Mouse (Mus musculus): ENCODE data around the gene Stx1b. TPM values are rescaled to one million over a fixed set of nuclear protein-coding genes. Genes with fewer than 3 reads are reported as not detected.
A peak's percentile ranks its signal among the peaks of the same experiment; 100 is the strongest.
"Not testable (repeated sequence)": the region's sequence is repeated elsewhere in the genome, so short reads cannot be mapped to it uniquely, and the experiment has no call there.

Gene Stx1b
- polyA plus RNA-seq, 1 experiment from 2014 or later = 72.5 TPM

- 91% methylated on average over 13 of the region's 13 CpGs for WGBS
- Histone ChIP-seq H3K4me2 (no peak overlapping the region), H3K9me3 (no peaks in the 10 kb centered on the region), H3K4me3 (no peak overlapping the region), H3K27me3 (no peaks in the 10 kb centered on the region), H3K27ac (replicated peaks) (no peak overlapping the region), H3K4me1 (replicated peaks) (no peaks in the 10 kb centered on the region), H3K9ac (no peak overlapping the region), H3K36me3 (peaks cover 58% of the 10 kb centered on the region)
- ATAC-seq (ENCODE audit: low FRiP score, low read depth) = no peak
These were observed 25.1 kb downstream of the Stx1b start for GRCm38 (mm10) chr7:127799211-127799610.

- H3K4me3 ChIP-seq = no peak overlapping the region
- no peaks in the 10 kb centered on the region for H3K27me3 ChIP-seq
- H3K27ac ChIP-seq (replicated peaks) = no peak overlapping the region
- H3K36me3 ChIP-seq = peaks cover 64% of the 10 kb centered on the region
- H3K9ac ChIP-seq = no peak overlapping the region
- H3K4me2 ChIP-seq = no peak overlapping the region
- no peaks in the 10 kb centered on the region for H3K4me1 ChIP-seq (replicated peaks)
- 86% methylated on average over 4 of the region's 4 CpGs for WGBS
- no peak for ATAC-seq (ENCODE audit: low FRiP score, low read depth)
- H3K9me3 ChIP-seq = no peaks in the 10 kb centered on the region
These were observed 25.8 kb downstream of the Stx1b start for GRCm38 (mm10) chr7:127798591-127798990.

- H3K27me3 ChIP-seq = no peaks in the 10 kb centered on the region
- no peak overlapping the region for H3K27ac ChIP-seq (replicated peaks)
- 92% methylated on average over 23 of the region's 23 CpGs for WGBS
- H3K9me3 ChIP-seq = no peaks in the 10 kb centered on the region
- H3K9ac ChIP-seq = no peak overlapping the region
- peaks cover 78% of the 10 kb centered on the region for H3K36me3 ChIP-seq
- H3K4me2 ChIP-seq = no peak overlapping the region
- H3K4me1 ChIP-seq (replicated peaks) = no peaks in the 10 kb centered on the region
- no peak overlapping the region for H3K4me3 ChIP-seq
- ATAC-seq (ENCODE audit: low FRiP score, low read depth) = no peak
These were observed 27.1 kb downstream of the Stx1b start for GRCm38 (mm10) chr7:127797076-127797845.

- Histone ChIP-seq H3K27ac (replicated peaks) (no peak within 1 kb of the TSS), H3K4me3 (no peak within 1 kb of the TSS), H3K27me3 (no peaks in the 10 kb centered on the region), H3K4me1 (replicated peaks) (no peaks in the 10 kb centered on the region), H3K4me2 (no peak within 1 kb of the TSS), H3K9me3 (no peaks in the 10 kb centered on the region), H3K9ac (no peak within 1 kb of the TSS), H3K36me3 (peaks cover 93% of the 10 kb centered on the region)
- 93% methylated on average over 7 of the region's 7 CpGs for WGBS
- ATAC-seq (ENCODE audit: low FRiP score, low read depth) = no peak
These were observed 39.0 kb downstream of the Stx1b start, which contains the start of gene Gm49388 for GRCm38 (mm10) chr7:127785308-127785707. Gene Gm49388, plus strand, starts transcription at chr7:127785608.

GRCm38 (mm10) chr7:127778350-127778749 lies 46.0 kb downstream of the Stx1b start:
- no peak for ATAC-seq (ENCODE audit: low FRiP score, low read depth)
- Histone ChIP-seq H3K4me1 (replicated peaks) (peaks cover 22% of the 10 kb centered on the region), H3K4me3 (peak overlapping the region; percentile 92), H3K9me3 (no peaks in the 10 kb centered on the region), H3K36me3 (peaks cover 43% of the 10 kb centered on the region), H3K27ac (replicated peaks) (peak overlapping the region; percentile 96; the same call in 1 of the 2 replicates), H3K27me3 (no peaks in the 10 kb centered on the region), H3K9ac (peak overlapping the region; percentile 91), H3K4me2 (peak overlapping the region; percentile 69)
- 79% methylated on average over 4 of the region's 4 CpGs for WGBS

GRCm38 (mm10) chr7:127777474-127778266 lies 46.7 kb downstream of the Stx1b start:
- 3% methylated on average over 41 of the region's 66 CpGs for WGBS
- ATAC-seq (ENCODE audit: low FRiP score, low read depth) = peak; percentile 29
- Histone ChIP-seq H3K27me3 (no peaks in the 10 kb centered on the region), H3K36me3 (peaks cover 40% of the 10 kb centered on the region), H3K4me3 (peak overlapping the region; percentile 92), H3K27ac (replicated peaks) (peak overlapping the region; percentile 96), H3K9ac (peak overlapping the region; percentile 91), H3K4me1 (replicated peaks) (peaks cover 22% of the 10 kb centered on the region), H3K4me2 (peak overlapping the region; percentile 69), H3K9me3 (no peaks in the 10 kb centered on the region)

- Histone ChIP-seq H3K36me3 (peaks cover 33% of the 10 kb centered on the region), H3K9me3 (no peaks in the 10 kb centered on the region), H3K9ac (peak overlapping the region; percentile 91), H3K4me1 (replicated peaks) (peaks cover 22% of the 10 kb centered on the region), H3K4me2 (peak overlapping the region; percentile 69), H3K27ac (replicated peaks) (peak overlapping the region; percentile 96), H3K27me3 (no peaks in the 10 kb centered on the region), H3K4me3 (peak overlapping the region; percentile 92)
- under 1% methylated on average over 62 of the region's 70 CpGs for WGBS
- ATAC-seq (ENCODE audit: low FRiP score, low read depth) = peak; percentile 92
These were observed 47.4 kb downstream of the Stx1b start for GRCm38 (mm10) chr7:127776878-127777473.

- Histone ChIP-seq H3K9me3 (no peaks in the 10 kb centered on the region), H3K9ac (peak within 1 kb of the TSS; percentile 91), H3K27ac (replicated peaks) (peak within 1 kb of the TSS; percentile 96), H3K4me3 (peak within 1 kb of the TSS; percentile 92), H3K4me1 (replicated peaks) (peaks cover 22% of the 10 kb centered on the region), H3K27me3 (no peaks in the 10 kb centered on the region), H3K4me2 (peak within 1 kb of the TSS; percentile 69), H3K36me3 (peaks cover 29% of the 10 kb centered on the region)
- peak; percentile 74 for ATAC-seq (ENCODE audit: low FRiP score, low read depth)
- under 1% methylated on average over 23 of the region's 23 CpGs for WGBS
These were observed 47.9 kb downstream of the Stx1b start, which contains the start of gene Setd1a for GRCm38 (mm10) chr7:127776426-127776825. Gene Setd1a, plus strand, starts transcription at chr7:127776670.

GRCm38 (mm10) chr7:127775837-127776236 lies 48.5 kb downstream of the Stx1b start:
- Histone ChIP-seq H3K27ac (replicated peaks) (peak overlapping the region; percentile 96), H3K4me3 (peak overlapping the region; percentile 92), H3K4me1 (replicated peaks) (peaks cover 24% of the 10 kb centered on the region), H3K36me3 (peaks cover 23% of the 10 kb centered on the region), H3K9ac (peak overlapping the region; percentile 91), H3K4me2 (peak overlapping the region; percentile 69)
- H3K27me3 ChIP-seq; ATAC-seq (ENCODE audit: low FRiP score, low read depth); H3K9me3 ChIP-seq: not testable (repeated sequence)
- 78% methylated on average over 7 of the region's 7 CpGs for WGBS

- 42% methylated on average over 9 of the region's 9 CpGs for WGBS
- no peak overlapping the region for H3K4me3 ChIP-seq
- H3K27ac ChIP-seq (replicated peaks) = no peak overlapping the region
- 0 out of 2 replicates have a peak, but pooled peaks cover 4% of the 10 kb centered on the region for H3K36me3 ChIP-seq
- no peaks in the 10 kb centered on the region for H3K27me3 ChIP-seq
- H3K9me3 ChIP-seq = no peaks in the 10 kb centered on the region
- no peak overlapping the region for H3K4me2 ChIP-seq
- H3K4me1 ChIP-seq (replicated peaks) = peaks cover 40% of the 10 kb centered on the region
- no peak for ATAC-seq (ENCODE audit: low FRiP score, low read depth)
- H3K9ac ChIP-seq = no peak overlapping the region
These were observed 50.5 kb downstream of the Stx1b start for GRCm38 (mm10) chr7:127773664-127774384.

- Histone ChIP-seq H3K9me3 (no peaks in the 10 kb centered on the region), H3K4me1 (replicated peaks) (peaks cover 34% of the 10 kb centered on the region), H3K4me3 (no peak overlapping the region), H3K4me2 (no peak overlapping the region), H3K36me3 (peaks cover 5% of the 10 kb centered on the region), H3K27ac (replicated peaks) (no peak overlapping the region), H3K9ac (no peak overlapping the region), H3K27me3 (no peaks in the 10 kb centered on the region)
- 90% methylated on average over 1 of the region's 1 CpGs for WGBS
- no peak for ATAC-seq (ENCODE audit: low FRiP score, low read depth)
These were observed 51.8 kb downstream of the Stx1b start for GRCm38 (mm10) chr7:127772557-127772956.

All from hindbrain, embryonic 15.5 days (tissue).